Mouse (Mus musculus): ENCODE measurements around the gene Slc22a5.

Gene Slc22a5

DNA sequence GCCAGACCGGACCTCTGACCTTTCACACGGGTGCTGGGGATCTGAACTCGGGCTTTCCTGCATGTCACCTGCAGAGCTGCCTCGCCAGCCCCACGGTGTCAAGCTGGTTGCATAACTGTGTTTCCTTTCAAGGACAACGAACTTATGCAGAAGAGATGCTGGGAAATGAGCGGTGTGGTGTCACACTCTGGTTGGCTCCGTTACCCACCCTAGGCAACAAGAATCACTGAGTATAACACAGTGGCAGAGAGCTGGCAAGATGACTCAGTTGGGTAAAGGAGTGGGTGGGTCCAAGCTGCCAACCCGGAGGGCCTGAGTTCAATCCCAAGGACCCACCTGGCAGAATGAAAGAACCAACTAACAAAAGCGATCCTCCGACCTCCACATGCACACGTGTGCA lies 49.9 kb downstream of the Slc22a5 start:
- no peak for DNase-seq (ENCODE audit: low spot score in 2 of 2)

DNA sequence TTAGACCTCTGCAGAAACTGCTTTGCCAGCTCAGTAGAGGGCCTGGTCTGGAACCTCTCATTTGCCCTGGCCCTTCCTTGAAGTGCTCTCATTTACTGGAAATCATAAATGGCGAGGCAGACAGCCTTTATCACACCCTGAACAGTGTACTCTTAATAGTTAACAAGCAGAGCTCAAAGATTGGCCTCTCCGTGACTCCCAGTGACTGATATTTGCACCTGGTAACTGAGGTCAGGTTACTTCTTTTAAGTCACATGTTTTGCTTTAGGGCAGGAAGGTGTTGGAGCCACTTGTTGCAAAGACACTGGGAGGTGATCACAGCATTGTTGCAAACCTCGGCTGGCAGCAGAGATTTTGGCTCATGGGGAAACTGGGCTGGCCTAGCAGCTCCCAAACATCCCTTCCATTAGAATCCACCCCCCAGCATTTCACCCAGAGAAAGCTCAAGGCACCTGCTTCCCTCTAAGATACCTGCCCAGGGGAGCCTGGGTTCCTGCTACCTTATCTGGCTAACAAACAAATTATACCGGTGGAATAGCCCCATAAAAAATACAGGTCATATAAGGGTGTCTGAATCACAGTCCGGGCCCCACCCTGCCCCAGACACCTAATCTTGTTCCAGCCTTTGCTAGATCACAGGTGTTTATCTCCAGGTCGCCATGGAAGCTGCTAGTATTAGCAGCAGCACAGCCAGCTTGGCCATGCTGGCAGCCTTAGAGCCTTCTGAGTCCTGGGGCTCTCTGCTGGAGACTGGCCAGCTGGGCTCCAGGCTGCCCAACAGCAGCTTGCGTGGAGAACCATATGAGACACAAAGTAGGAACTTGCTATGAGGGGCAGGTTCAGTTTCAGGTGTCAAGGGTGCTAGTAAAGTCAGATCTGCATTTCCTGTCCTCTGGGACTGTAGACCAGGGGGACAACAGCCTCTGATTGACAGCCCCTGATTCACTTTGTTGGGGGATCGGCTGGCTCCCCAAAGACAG lies 51.5 kb downstream of the Slc22a5 start:
- no peak for DNase-seq (ENCODE audit: low spot score in 2 of 2)

DNA sequence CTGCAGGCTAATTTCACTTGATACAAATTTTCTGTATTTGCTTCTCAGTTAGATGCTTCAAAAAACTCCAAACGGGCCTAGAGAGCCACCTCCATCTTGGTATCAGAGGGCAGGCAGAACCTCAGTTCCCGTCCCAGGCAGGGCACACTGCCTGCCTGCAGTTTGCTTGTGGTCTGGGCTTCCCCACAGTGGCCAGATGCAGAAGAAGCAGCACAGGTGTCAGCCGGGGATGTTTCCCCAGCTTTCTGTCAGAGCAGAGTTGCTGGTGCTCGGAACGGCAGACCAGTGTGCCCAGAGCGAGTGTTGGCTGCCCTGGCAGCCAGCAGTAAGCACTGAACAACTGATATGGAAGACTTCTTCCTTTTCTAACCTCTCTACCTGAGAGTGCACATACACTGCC lies 52.3 kb downstream of the Slc22a5 start:
- DNase-seq (ENCODE audit: low spot score in 2 of 2) = no peak

DNA sequence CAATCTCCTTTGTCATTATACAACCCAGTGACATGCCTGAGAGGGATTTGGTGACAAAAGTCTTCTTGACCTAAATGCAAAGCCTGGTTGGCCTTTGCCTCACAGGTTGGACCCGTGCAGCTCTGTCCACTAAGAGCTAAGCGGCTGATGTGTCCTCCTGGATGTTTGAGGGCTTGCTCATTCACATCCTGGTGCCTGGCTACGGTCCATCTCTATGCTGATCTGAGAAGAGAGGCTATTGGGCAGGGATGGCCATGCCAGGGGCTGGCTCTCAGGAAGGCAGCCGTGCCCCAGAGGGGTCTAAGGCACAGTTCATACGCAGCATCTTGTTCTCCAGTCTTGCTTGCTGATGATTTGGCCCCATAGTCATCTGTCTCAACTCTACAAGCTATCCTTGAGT lies 53.7 kb downstream of the Slc22a5 start:
- no peak for DNase-seq (ENCODE audit: low spot score in 2 of 2)

DNA sequence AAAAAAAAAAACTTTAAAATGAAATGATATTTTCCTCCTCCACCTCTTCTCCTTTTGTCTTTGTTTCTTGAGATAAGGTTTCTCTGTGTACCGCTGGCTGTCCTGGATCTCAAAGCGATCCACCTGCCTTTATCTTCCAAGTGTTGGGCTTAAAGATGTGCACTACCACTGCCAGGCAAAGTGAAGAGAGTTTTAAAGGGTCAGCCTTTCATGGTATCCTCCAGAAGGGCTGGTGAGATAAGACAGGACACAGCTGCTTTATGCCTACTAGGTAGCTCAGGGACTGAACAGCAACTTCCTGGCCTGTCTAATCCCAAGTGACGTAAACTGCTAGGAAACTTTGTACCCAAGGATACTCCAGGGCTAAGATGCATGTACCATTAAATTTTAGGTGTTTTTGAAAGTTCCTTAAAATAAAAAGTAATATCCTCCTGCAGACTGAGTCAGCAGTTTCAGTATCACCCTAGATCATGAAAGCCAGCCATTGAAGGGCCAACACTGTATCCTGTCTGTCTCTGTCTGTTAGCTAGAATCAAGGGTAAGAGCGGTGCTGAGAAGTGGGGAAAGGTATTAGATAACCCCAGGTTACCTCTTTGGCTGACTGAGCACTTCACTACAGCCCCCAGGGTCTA lies 56.0 kb downstream of the Slc22a5 start:
- DNase-seq (ENCODE audit: low spot score in 2 of 2) = no peak

DNA sequence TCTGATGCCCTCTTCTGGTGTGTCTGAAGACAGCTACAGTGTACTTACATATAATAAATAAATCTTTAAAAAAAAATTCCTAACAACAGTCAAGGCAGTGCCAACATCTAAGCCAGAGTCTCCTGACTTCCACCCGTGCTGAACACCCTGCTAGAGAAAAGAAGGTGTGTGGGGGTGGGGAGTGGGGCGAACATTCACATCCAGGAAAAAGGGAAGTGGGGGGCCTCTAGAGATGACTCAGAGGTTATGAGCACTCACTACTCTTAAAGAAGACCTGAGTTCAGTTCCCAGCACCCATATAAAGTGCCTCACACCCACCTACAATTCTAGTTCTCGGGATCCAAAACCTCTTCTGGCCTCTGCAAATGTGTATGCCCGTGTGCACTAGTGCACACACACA lies 66.1 kb downstream of the Slc22a5 start:
- DNase-seq (ENCODE audit: low spot score in 2 of 2) = no peak

DNA sequence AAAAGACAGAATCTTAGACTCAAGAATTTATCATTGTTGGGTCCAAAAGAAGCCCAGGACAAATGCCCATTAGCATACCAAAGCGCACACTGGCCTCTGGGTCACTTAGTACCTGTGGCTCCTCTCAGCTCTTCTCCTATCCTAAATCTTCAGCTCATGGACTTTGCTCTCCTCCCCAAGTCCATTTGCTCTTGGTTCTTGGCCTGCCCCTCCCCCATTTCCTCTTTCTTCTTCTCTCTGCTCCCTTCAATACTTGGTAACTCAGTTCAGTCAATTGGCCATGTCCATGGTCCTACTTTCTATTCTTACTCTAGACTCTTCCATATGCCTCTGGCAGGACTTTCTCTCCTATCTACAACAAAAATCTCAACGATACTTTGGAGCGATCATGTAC lies 69.5 kb downstream of the Slc22a5 start:
- DNase-seq (ENCODE audit: low spot score in 2 of 2) = no peak

DNA sequence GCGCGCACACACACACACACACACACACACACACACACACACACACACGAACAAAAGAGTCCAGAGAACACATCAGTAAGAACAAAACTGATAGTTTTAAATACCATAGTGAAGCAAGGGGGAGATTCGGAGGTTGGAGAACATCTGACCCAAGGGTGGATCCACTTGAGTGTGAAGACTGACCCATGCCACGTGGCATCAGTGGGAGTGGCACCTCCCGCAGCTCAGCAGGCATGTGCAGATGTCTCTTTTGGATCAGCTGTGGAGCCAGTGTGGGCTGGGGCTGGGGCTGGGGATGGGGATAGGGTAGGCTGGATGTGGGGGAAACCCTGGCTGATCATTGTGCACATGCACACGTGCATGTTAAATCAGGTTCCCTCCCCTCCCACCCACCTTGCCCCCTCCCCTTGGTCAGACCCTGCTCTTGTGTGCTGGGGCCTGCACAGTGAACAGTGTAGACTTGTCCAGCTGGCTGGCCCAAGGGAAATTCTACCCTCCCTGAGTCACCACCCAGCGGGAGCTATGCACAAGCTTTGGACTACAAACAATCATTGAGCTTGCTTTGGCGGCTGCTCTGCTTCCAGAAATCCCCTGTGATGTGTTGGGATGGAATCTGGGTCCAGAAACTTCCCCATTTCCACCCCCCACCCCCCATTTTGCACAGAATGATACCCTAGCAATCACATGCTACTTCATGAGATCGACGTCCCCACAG lies 70.1 kb downstream of the Slc22a5 start:
- DNase-seq (ENCODE audit: low spot score in 2 of 2) = no peak

DNA sequence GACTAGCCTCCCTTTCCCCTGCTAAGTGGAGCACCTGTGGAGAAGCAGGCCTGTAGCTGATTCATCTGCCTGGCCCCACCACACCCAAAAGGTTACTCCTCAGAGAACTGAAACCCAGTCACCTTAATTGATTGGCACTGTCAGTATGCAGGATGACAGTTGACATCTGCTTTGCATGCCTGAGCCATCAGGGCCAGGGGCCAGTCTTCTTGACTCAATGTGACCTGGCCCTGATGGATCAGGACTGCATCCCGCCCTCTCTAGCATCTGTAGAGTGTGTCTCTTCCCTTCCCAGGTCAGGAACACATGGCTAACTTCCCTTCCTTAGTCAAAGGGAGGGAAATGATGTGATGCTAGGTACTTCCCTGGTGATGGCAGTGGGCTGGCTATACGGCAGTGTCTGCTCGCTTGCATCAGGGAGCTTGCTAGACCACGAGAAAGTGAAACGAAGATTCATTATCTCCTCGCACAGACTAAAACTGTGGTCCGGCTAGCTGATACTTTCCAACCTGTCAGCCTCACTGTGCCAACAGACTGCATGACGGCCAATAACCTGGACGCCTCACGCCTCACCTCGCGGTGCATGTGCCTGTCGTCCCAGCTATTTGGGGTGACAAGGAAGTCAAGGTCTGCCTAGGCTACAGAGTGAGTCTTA lies 70.8 kb downstream of the Slc22a5 start:
- DNase-seq (ENCODE audit: low spot score in 2 of 2) = no peak

DNA sequence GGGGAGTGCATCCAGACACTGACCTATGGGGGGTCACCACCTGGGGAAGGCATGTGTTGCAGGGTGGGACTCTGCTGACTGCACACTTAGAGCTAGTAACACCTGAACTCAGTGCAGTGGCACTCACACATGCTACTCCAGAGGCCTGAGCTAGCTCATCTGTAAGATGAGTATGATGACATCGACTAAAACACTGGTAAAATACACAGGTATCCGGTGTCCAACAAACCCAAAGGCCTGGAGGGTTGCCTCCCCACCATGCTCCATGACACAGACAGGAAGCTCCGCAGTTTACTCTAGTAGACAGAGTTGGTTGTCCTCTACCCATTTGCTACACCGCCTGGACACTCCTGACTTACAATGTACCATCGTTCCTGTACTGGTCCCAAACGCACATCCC lies 71.9 kb downstream of the Slc22a5 start:
- no peak for DNase-seq (ENCODE audit: low spot score in 2 of 2)

DNA sequence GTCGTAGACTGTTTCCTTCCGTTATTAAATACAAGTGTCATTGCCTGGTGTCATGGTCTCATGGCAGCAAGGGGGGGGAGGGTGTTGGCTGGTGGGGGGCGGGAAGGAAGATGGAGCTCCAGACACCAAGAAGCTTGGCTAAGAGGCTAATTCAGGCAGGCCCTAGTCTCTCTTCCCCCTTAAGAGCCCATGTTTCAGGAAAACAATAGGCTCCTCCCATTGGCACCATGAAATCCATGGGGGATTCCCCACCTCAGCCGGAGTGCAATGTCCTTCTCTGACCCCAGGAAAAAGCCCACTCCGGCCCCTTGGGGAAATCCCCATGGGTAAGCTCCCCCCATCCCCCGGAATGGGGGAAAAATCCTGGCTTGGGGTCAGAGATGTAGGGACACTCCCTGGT lies 72.7 kb downstream of the Slc22a5 start:
- no peak for DNase-seq (ENCODE audit: low spot score in 2 of 2)

DNA sequence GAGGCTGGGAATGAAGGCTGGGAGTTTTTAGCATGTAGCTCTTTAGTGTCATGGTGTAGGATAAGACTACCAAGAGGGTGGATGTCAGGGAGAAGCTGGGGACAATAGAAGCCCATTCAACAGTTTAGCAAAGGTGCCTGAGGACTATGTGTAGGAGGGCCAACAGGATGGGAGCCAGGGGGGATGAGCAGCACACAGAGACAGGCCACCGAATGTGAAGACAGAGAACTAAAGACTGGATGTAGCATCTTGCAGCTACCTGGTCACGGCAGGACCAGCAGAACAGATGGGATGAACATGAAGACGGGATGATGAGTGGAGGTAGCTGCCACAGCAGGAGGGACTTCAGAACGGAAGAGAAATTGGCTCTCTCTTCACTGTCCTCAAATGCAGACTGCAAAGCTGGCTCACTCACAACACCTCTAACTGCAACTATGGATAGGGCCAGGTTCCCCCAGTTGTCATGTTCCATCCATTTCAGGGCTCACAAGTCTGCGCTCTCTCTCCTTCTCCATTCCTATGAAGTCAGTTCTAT lies 74.6 kb downstream of the Slc22a5 start:
- DNase-seq (ENCODE audit: low spot score in 2 of 2) = no peak

DNA sequence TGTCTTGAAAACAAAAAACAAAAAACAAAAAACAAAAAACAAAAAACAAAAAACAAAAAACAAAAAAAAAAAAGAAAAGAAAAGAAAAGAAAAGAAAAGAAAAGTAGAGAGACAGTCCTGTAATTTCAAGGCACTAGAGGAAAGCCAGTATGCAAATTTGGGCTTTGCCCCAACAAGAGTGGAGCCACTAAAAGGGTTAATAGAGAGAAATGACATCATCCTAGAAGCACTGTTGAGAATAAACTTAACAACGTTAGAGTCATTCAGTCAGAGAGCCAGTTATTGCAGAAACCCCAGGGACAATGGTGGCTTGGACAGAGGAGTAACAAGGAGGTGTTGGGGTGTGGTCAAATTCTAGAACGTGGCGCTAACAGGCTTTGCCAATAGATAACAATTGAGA lies 76.7 kb downstream of the Slc22a5 start:
- no peak for DNase-seq (ENCODE audit: low spot score in 2 of 2)
